Mouse (Mus musculus) gonadal fat pad, adult 2 months (tissue): Measurements from ENCODE around the gene Sgsm1. TPM values are rescaled to one million over a fixed set of nuclear protein-coding genes. Genes with fewer than 3 reads are reported as not detected.
"Not testable (repeated sequence)": the region's sequence is repeated elsewhere in the genome, so short reads cannot be mapped to it uniquely, and the experiment has no call there.

Experiments
- DNase-seq: peaks from one replicate; pipeline ENCODE4 v3.0.0-alpha.2; 2012; ENCODE audit warnings: low read depth
- polyA plus RNA-seq: library from polyadenylated mRNA; depleted of rRNA; stranded (reverse); fragments of >200 nt; gene quantifications from 2 replicates; pipeline ENCODE4 v1.2.3, GENCODE M21; 2012; rRNA removed

Gene Sgsm1
- 10.4 and 10.6 TPM in 2 replicates for polyA plus RNA-seq

DNA sequence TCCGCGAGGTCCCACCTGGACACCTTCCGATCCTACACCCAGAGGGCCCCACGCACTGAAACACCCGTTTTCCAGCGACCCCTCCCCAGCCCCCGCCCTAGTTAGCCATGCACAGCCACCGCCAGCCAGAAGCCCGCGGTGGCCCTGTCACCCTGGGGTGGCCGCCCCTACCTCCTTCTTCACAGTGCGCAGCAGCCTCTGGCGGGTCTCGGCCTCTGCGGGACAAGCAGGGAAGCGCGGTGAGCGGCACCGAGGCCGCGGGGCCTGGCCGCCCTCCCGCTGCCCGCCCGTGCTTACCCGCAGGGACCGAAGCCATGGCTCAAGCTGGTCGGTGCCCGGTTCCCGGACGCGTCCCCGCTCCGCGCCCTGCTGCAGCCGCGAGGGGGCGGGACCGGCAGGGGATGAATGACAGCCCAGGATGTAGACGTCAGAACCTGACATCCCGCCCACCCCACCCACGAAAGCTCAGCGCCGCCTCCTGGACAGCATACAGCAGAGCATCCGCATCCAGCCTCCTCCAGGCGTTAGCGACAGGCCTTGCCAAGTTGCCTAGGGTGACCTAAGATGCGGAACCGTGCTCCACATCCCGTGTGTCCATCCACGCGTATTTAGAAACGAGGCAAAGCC lies at the start of gene Sgsm1:
Gene Sgsm1, minus strand, starts transcription at position 410 of the 627 bp plus-strand sequence.
- DNase-seq: no peak

DNA sequence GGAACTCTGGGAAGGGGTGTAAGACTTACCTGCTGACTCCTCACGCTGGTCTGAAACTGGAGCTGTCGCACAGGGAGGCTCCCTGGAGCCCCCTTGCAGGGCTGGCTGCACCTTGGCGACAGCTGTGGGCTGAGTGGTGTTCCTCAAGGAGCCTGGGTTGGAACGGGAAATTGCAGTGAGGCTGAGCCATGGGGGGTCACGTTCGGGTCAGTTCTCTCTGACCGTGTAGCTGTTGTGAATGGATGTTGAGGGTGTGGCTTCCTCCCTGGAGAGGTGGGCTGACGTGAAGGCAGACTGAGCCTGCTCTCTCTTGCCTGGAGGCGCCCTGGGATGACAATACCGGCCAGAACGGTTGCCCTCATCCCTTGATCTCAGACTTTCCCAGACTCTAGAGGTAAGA lies 48.2 kb upstream of the Sgsm1 start:
- no peak for DNase-seq

DNA sequence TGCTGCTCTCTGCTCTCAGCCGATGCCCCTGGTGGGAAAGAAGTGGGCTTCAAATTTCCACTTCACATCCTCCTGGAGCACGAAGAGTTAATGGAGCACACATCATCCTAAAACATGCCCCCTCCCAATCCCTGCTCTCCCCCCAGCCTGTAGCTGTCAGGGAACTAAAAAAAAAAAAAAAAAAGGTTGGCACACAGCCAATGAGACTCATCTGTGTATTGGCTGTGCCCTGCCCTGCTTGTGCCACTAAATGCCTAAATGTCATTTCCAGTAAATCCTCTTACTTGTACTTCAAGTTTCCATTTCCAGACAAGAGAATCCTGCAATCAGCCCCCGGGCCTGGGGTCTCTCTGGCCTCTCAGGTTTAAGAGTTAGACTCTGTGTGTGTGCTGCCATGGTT lies 47.1 kb upstream of the Sgsm1 start:
- DNase-seq: no peak

DNA sequence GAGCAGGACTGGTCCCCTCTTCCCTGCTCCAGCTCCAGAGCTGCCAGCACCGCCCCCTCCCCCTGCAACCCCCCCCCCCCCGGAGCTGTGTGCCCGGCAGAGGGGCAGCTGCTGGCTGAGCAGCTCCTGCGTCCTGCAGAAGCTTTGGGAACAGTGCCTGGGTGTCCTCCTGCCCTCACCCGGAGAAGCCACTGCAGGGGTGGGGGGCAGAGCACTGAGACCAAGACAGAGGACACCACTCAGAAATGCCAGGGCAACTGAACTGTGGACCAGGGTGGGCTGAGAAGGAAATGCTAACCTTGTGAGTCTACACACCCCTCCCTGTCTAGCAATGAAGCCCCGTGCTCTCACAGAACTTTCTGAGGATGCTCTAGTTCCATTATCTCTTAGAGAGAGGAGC lies 46.6 kb upstream of the Sgsm1 start, which contains the start of gene Aym1:
Gene Aym1, plus strand, starts transcription at position 109 of the 400 bp plus-strand sequence.
- no peak for DNase-seq

DNA sequence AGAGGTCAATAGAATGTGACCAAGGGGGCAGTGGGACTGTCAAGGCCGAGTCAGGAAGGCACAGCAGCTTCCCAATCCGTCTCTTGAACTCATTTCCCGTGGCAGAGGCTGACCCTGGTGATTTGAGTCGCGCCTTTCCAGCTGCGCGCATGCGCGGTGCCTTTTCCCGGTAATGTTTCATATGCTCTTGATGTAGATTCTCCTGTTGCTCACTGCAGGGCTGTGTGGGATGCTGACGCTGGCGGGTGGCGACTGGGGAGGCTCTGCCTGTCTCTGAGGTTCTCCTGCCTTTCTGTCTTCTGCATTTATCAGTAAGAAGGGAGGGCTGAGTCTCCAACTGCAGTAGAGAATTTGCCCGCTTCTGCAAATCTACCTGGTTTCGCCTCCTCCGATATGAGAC lies 43.7 kb upstream of the Sgsm1 start:
- no peak for DNase-seq

DNA sequence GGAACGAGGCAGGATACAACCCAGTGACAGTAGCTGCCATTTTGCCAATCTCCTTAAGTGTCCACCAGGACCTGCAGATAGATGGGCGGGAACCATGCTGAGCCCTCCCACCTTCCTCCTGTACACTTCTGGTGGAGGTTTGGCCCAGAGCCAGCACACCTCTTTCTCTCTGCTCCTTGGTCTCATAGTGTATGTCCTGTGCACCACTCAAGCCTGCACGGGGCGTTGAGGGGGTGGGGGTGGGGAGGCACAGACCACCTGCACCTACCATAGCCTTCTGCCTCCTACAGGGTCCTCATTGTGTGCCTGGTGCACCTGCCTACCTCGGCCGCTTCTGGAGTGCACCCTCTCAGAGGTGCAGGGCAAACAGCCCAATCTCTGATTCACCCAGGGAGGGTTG lies 42.0 kb upstream of the Sgsm1 start:
- no peak for DNase-seq

DNA sequence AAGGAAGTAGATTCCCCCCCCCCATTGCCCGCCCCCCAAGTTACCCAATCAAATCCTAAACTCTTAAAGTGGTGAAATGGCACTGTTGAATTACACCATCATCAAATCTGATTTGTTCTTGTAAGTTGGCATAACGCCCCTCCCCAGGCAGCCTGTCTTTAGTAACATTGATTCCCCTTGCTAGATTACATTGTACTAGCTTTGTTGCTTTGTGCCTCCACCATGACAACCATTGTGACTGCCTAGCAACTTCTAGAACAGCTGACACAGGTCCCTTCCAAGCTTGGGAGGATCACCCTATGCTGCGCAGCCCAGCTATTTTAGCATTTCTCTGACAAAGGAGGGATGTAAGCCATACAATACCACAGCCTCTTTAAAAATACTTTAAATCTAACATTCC lies 41.2 kb upstream of the Sgsm1 start:
- DNase-seq: no peak

DNA sequence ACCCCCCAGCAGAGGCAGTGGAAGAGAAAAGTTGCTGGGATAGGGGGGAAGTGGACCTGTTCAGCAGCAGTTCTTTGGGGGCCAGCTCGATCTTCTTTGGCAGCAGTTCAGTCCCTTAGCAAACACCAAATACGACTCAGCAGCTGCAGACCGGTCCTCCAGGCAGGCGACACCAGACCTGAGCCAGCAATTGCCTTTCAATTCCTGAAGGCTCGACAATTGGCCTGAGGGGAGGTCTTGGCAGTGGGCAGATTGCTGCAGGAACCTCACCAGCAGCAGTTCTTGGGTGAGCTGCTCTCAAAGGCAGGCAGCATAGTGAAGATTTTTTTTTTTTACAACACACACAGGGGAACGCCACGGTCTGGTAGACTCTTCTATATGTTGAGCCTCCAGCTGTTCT lies 39.2 kb upstream of the Sgsm1 start:
- DNase-seq: no peak

DNA sequence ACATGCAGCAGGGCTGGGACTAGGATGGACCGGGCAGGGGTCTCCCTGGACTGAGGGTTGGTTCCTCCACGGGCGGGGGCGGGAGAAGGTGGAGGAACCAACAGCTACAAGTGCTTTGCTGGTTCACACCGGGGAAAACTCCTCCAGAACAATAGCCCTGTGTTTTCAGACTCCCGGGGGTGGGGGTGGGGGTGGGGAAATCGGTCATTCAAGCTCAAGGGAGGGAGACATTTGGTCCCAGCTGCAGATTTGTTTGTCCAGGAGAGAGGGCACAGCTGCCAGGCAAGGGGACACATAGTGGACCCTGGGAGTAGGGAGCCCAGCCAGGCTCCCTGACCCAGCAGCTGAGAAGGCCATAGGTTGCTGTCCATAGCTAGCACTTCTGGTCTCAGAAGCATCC lies 38.6 kb upstream of the Sgsm1 start:
- DNase-seq: no peak

DNA sequence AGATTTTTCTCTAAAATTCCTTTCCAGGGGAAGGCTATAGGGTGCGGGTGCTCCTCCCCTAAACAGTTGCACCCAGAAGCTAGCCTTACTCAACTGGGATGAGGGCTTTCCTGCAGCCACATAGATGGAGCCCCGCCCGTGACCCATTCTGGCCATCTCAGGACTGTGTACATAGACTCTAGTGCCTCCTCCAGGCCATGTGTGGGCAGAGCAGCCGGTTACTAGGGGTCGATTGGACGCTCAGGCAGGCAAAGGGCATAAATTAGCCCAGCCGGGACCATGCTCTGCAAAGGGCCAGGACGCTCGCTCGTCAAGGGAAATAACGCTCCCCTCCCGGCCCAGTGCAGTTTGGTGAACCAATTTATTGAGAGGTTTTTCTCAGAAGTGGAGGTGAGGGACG lies 38.0 kb upstream of the Sgsm1 start:
- no peak for DNase-seq

DNA sequence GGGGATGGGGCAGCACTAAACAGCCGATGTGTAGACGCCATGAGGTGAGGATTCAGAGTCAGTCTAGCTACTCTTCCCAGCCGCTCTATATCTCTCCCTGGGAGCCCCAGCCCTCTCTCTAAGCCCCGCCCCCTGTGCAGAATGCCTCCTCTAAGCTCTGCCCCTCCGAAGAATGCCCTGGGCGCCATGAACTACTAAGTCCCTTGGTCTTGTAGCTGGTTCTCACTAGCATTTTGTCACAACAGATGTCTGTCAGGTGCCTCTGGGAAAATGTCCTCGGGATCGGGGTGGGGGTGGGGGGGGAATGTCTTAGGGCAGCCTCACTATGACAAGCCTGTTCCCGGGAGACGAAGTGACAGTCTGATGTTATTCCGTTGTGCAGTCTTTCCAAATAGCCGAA lies 37.0 kb upstream of the Sgsm1 start:
- no peak for DNase-seq

DNA sequence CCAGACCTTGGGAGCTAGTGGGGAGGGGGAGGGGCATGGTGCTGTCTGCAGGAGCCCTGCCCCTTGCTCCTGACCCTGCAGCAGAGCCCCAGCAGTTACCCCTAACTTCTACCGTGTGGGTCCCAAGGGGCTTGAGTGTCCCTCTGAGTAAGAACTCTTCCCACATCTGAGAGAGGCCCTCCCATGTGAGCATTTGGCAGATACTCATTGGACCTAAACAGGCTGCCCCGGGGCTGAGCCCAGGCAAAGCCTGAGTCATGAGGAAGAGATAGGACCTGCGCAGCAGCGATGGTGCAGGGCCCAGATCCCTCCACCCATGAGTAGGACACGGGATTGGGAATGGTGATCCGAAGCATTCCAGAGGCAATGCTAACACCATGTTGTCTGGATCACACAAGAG lies 36.1 kb upstream of the Sgsm1 start:
- not testable (repeated sequence) for DNase-seq

DNA sequence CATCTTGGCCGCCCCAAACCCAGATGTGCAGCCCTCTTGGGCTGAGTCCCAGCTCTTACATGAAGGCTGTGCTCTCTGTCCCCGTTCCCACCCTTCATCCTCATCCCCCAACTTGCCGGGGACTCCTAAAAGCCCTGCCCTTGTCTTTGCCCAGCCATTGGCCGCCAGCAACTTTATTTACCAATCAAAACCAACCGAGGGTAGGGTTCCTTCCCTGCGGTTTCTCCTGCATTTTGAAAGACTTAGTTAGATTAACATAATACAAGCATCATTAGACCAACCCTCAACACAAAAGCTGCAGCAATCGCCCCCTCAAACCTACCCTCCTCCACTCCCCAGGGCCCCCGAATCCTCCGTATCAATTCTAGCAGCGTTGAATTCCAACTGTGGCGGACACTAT lies 35.2 kb upstream of the Sgsm1 start:
- DNase-seq: no peak

DNA sequence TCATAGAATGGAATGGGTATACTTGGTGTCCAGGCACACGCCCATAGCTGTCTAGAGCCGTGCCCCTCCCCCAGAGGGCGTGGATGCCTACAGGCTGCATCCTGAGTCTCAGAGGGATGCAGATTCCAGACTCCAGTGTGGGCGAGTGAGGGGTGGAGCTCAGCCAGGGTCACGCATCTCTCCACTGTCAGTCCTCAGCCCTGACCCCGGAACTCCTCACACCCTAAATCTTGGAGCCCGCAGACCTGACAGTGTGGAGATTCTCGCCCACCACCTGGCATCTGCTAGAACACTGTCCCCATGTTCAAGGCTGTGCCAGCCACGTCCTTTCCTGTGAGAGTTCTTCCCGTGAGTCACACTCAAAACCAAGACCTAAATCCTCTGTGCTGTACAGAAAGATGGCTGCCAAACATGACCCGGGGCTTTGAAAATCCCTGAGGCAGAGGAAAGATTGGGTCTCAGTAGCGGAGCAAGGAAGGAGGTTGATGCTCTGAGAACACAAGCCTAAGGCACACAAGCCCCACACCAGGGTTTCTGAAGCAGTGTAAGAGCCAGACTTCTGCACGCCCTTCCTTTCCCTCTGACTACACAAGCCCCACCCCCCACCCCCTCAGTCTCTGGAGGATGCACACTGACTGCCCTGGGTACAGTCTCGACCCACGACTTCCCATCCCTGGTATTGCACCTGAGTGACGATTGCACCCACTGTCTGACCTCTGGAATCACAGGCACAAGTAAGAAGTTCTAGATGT lies 34.2 kb upstream of the Sgsm1 start:
- DNase-seq: no peak

DNA sequence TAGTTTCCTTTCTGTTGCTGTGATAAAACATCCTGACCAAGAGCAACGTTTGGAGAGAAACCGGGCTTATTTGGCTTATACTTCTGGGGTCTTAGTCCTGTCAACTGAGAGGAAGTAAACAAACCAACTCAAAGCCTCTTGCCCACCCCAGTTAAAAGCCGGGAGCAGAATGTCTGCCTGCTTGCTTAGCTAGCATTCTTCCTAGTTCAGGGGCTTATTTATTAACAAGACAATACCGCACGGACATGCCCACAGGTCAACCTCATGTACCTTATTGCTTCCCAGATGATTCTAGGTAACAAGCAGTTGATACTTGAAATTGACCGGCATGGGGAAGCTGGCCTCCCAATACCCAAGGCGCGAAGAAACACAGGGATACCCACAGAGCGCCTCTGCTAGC lies 25.7 kb upstream of the Sgsm1 start:
- no peak for DNase-seq

DNA sequence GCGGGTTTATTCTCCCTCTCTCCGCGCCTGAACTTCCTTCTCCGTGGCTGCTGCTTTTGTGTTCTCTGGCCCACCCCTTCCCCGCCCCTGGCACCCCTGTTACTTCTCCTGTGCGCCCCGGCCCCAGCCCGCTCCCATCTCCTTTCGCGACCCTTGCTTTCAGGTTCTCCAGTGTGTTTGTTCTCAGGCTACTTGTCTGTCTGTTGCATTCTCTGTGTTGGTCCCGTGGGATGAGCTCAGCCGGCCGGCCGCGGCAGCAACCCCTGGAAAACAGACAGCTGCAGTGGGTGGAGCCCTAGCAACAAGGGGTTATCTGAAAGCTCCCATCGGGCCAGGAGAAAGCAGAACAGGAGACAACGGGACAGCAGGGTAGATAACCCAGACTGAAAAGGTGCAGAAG lies 25.1 kb upstream of the Sgsm1 start:
- no peak for DNase-seq

DNA sequence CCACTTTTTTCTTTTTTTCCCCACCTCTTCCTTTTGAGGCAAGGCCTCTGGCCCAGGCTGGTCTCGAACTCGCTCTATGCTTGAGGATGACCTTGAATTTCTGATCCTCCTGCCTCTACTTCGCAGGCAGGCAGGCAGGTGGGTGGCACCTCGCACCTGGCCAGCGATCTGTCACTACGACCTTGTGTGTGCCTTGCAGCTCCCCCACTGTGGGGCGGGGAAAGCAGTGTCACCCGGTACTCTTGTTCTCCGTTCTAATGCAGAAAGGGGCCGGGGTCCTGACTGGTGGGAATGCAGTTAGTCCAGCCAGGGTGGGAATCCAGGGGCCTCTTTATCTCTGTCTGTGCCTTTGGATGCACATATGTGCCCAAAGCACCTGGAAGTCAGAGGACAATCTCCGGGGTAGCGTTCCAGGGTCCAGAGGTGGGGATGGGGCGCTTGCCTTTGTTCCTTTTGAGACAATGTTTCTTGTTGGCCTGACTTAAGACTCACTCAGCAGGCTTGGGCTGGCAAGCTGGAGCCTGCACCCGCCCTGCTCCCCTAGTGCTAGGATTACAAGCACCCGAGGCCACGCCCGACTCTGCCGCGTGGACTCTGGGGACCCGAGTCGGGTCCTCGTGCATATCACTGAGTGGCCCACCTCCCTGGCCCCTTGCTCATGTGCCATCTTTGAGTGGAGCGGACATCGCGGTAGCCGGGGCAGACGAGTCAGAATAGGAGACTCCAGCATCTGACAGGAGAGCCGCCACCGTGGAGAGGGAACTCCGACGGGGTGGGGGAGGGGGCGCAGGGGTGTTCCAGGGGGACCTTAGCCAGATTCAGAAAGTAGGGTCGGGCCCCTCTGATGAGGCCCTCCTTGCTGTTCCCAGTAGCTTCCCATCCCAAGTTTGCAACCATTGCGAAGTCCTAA lies 24.3 kb upstream of the Sgsm1 start:
- no peak for DNase-seq

DNA sequence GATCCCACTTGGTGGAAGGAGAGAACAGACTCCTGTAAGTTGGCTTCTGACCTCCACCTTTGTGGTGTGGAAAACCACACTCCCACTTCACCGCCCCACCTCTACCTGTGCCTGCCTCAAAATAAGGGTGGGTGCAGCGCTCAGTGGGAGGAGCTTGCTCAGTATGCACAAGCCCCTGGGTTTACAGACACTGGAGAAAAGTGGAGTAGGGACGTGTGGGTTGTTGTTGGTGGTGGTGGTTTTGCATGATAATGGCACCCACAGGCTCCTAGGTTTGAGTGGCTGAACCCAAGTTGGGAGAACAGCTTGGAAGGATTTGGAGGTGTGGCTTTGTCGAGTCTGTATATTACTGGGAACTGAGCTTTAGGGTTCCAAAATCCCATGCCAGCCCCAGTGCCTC lies 22.3 kb upstream of the Sgsm1 start:
- DNase-seq: no peak

DNA sequence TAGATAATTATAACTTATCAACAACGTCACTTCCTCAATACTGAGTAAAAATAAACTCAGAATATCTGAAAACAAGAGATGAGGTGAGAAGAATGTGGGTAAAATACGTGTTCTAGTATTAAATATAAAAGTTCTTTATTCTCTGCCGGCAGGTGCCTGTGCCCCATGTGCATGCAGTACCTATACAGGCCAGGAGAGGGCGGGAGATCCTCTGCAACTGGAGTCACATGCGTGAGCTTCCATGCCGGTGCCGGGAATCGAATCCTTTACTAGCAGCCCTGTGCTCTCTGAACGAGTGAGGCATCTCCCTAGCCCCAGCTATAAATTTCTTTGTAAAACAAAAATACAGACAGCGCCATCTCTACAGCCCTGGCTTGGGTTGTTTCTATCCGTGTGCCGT lies 21.7 kb upstream of the Sgsm1 start:
- no peak for DNase-seq

DNA sequence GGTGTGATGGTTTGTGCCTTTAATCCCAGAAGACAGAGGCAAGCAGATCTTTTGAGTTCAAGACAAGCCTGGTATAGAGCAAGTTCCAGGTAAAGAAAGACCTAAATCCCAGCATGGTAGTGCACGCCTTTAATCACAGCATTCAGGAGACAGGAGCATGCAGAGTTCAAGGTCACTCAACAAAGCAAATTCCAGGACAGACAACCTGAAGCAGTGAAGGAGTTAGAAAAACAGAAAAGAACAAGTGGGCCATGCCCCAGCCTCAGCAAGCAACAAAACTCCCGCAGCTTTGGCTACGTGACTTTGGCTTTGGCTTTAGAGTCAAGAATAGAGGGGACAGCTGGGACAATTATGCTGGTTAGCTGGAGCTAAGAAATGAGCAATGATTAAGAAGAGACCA lies 19.6 kb upstream of the Sgsm1 start:
- no peak for DNase-seq

DNA sequence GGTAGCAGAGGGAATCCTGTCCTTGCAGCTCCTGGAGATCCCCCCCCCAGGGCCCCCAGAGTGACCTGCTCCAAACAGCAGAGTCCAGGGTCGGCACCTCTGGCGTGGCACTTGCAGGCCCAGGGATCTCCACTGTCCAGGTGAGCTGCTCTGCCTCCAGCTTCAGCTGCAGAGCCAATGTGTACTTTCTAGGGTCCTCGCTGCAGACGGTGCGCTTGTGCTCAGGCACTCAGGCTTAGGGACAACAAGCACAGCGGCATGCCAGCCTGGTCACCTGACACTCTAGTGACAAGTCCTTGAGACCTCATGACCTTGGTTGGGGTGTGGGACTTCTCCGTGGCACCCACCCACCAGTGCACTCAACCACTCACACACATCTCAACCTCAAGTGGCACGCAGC lies 18.9 kb upstream of the Sgsm1 start:
- DNase-seq: no peak

DNA sequence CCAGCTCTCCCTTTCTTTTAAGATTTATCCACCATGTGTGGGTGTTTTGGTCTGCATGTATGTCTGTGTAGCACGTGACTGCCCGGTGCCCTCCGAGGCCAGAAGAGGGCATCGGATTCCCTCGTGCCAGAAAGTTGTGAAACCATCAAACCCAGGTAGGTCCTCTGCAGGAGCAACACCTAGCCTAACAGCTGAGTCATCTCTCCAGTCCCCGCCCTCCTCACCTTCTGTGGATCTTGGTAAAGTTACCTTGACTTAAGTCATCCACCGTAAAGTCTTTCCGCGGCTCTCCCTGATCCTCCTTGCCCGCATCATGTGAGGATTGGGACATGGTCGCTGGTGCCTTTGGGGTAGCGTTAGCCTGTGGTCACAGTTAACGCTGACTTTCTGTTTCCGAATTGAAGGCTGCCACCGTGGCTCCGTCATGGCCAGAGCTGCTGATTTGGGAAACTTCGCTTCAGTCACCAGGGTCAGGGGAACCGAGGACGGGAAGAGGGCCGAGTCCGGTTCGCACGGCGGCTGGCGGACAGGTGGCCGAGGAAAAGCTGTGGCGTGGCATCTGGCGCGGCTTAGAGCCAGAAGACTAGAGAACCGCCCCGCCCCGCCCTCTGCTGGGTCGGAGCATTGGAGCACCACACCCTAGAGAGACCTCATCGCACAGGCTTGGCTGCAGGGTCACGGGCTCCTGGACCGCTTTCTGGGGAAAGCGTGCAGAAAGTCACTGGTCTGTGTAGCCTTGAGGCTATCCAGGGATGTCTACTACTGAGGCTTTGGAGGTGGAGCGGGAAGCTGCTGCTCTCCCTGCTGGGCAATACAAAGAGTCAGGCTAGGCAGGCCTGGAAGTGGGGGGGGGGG lies 13.4 kb upstream of the Sgsm1 start:
- DNase-seq: no peak
